Mouse (Mus musculus) heart, adult 8-10 months (tissue): ENCODE results near the gene Olfr1145. TPM values are rescaled to one million over a fixed set of nuclear protein-coding genes. Genes with fewer than 3 reads are reported as not detected.

Source experiments
- DNase-seq: peaks from one replicate; pipeline ENCODE4 v3.0.0; 2022; ENCODE audit warnings: low spot score
- total RNA-seq, 4 experiments: library from RNA; stranded (reverse); gene quantifications; 2 replicates each; pipeline ENCODE4 v1.2.4; 2022

The Olfr1145 gene
- total RNA-seq = not detected

DNA sequence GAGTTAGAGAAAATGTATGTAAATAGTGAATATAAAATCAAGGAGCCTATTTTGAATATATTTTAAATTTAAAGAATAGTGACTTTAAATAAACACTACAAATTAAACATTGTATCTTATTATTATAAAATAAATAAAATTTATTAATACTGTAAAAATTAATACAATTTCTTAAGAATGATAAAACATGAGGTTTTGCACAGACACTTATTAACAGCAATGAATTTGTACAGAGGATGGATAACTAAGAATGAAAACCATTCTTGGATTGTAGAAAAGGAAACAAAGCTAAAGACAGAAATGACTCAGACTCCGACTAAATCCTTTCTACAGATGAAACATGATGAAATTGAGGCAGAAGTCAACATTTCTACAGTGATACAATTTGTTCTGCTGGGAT lies at the start of gene Olfr1145:
TSS of gene Olfr1145 (plus strand) at position 301 of the 400 bp plus-strand sequence.
- DNase-seq = no peak

- no peak for DNase-seq
Measured at GRCm38 (mm10) chr2:87776143-87776542, 33.5 kb upstream of the Olfr1145 start.

DNA sequence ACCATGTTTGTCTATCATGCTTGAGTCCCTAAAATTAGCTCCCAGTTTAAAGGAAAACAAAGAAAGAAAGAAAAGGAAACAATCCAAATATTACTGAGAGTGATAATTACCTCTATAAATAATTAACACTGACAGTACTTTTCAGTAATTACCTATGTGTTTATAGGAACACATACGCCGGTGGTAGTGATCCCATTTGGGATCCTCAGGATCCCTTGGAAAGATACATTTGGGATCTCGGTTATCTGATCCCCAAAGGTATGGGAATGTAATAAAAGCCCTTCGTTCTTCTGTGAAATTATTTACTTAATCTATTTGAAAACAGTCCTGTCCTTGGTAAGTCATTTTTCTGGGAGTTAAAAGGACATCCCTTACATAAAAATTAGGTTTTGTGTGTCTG lies 30.4 kb upstream of the Olfr1145 start, which contains the start of gene Olfr152:
TSS of gene Olfr152 (plus strand) at position 301 of the 400 bp plus-strand sequence.
- no peak for DNase-seq

GRCm38 (mm10) chr2:87800292-87800691 lies 9.3 kb upstream of the Olfr1145 start, which contains the start of gene Olfr1143:
TSS of gene Olfr1143 (plus strand) at chr2:87800592.
- no peak for DNase-seq

DNA sequence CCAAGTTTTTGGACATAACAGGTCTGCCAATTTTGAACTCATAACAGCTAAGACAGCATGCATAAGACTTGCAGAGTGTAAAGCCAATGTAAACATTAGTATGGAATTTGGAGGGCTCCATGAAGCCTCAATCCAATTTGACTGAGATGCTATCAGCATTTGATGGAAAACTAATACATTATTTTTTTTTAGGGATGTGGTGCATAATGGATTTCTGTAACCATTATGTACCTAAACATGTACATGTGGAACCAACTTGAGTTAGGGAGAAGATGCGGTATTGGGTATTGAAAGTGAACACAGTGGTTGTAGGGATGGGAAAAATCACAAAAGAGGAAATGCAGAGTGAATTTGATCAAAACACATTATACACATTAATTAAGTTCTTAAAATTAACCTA lies 20.6 kb downstream of the Olfr1145 start, which contains the start of gene Olfr1148:
TSS of gene Olfr1148 (plus strand) at position 301 of the 400 bp plus-strand sequence.
- no peak for DNase-seq

GRCm38 (mm10) chr2:87843693-87844092 lies 34.1 kb downstream of the Olfr1145 start, which contains the start of gene Olfr1150-ps1:
TSS of gene Olfr1150-ps1 (plus strand) at chr2:87843993.
- no peak for DNase-seq

DNA sequence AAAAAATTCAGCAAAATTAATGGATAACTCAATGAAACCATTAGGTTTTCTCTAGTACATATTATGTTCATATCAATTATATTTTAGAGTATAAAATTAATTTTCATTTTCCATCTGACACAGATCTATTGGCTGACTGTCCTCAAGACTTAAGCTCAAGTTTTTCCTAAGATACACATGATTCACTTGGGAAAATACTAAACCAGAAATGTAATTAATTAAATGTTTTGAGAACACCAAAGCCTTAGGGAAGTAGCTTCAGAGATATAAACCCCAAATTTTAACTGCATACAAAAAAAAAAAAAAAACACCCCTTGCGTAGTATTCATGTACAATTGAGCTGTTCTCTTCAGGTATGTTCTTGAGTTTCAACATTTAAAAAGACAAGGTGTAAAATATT lies 45.9 kb downstream of the Olfr1145 start, which contains the start of gene Olfr1151:
TSS of gene Olfr1151 (plus strand) at position 301 of the 400 bp plus-strand sequence.
- DNase-seq = no peak

Other genes starting within 250 kb of the Olfr1145 start
- gene Olfr1129, start 235.9 kb upstream of the Olfr1145 start, total RNA-seq = not detected
- gene Olfr1130, start 203.6 kb upstream of the Olfr1145 start, total RNA-seq = not detected
- not detected for gene Olfr1131, start 182.7 kb upstream of the Olfr1145 start, total RNA-seq
- gene Olfr1132, start 172.3 kb upstream of the Olfr1145 start, total RNA-seq = not detected
- not detected for gene Olfr1133, start 162.4 kb upstream of the Olfr1145 start, total RNA-seq
- gene Olfr1134, start 151.4 kb upstream of the Olfr1145 start, total RNA-seq = not detected
- gene Olfr1135, start 136.2 kb upstream of the Olfr1145 start, total RNA-seq = not detected
- gene Olfr1136, start 115.9 kb upstream of the Olfr1145 start, total RNA-seq = not detected
- not detected for gene Olfr1137, start 96.6 kb upstream of the Olfr1145 start, total RNA-seq
- not detected for gene Olfr1138, start 69.8 kb upstream of the Olfr1145 start, total RNA-seq
- not detected for gene Olfr1140, start 66.1 kb upstream of the Olfr1145 start, total RNA-seq
- gene Olfr1141, start 55.8 kb upstream of the Olfr1145 start, total RNA-seq = not detected
- not detected for gene Olfr152, start 30.3 kb upstream of the Olfr1145 start, total RNA-seq
- gene Olfr1143, start 9.2 kb upstream of the Olfr1145 start, total RNA-seq = not detected
- not detected for gene Olfr1148, start 20.7 kb downstream of the Olfr1145 start, total RNA-seq
- not detected for gene Olfr1150-ps1, start 34.2 kb downstream of the Olfr1145 start, total RNA-seq
- gene Olfr1151, start 46.0 kb downstream of the Olfr1145 start, total RNA-seq = not detected
- gene Olfr1152, start 56.7 kb downstream of the Olfr1145 start, total RNA-seq = not detected
- gene Olfr1153, start 85.1 kb downstream of the Olfr1145 start, total RNA-seq = not detected
- not detected for gene Olfr1154, start 95.3 kb downstream of the Olfr1145 start, total RNA-seq
- gene Olfr1155, start 135.3 kb downstream of the Olfr1145 start, total RNA-seq = not detected
- not detected for gene Olfr1156, start 143.3 kb downstream of the Olfr1145 start, total RNA-seq
- not detected for gene Olfr1157, start 158.5 kb downstream of the Olfr1145 start, total RNA-seq
- not detected for gene Olfr74, start 164.8 kb downstream of the Olfr1145 start, total RNA-seq
- not detected for gene Olfr1158, start 180.3 kb downstream of the Olfr1145 start, total RNA-seq
- gene Olfr1160, start 198.4 kb downstream of the Olfr1145 start, total RNA-seq = not detected
- gene Olfr1161, start 213.0 kb downstream of the Olfr1145 start, total RNA-seq = not detected
- gene Olfr73, start 227.9 kb downstream of the Olfr1145 start, total RNA-seq = not detected
- gene Olfr1162, start 241.3 kb downstream of the Olfr1145 start, total RNA-seq = not detected